Mouse (Mus musculus) splenic B cell, adult 2 months (primary cell): ENCODE data around the gene Smyd3.
A peak's percentile ranks its signal among the peaks of the same experiment; 100 is the strongest.
"Not testable (repeated sequence)": the region's sequence is repeated elsewhere in the genome, so short reads cannot be mapped to it uniquely, and the experiment has no call there.

ENCODE experiments used
- DNase-seq: peaks from one replicate; pipeline ENCODE4 v3.0.0-alpha.2; 2011; ENCODE audit warnings: low read depth, low spot score
- H3K27me3 ChIP-seq: 2 replicates; pipeline ENCODE4 v1.6.1; 2012; ENCODE audit warnings: mild to moderate bottlenecking, low read length, moderate library complexity, mixed read lengths; ENCODE audit not compliant: control insufficient read depth, poor library complexity, insufficient read depth, severe bottlenecking
- H3K36me3 ChIP-seq: 2 replicates; pipeline ENCODE4 v1.6.1; 2012; ENCODE audit warnings: mild to moderate bottlenecking, low read length, moderate library complexity, mixed read lengths; ENCODE audit not compliant: control insufficient read depth, poor library complexity, insufficient read depth, severe bottlenecking

The Smyd3 gene

DNA sequence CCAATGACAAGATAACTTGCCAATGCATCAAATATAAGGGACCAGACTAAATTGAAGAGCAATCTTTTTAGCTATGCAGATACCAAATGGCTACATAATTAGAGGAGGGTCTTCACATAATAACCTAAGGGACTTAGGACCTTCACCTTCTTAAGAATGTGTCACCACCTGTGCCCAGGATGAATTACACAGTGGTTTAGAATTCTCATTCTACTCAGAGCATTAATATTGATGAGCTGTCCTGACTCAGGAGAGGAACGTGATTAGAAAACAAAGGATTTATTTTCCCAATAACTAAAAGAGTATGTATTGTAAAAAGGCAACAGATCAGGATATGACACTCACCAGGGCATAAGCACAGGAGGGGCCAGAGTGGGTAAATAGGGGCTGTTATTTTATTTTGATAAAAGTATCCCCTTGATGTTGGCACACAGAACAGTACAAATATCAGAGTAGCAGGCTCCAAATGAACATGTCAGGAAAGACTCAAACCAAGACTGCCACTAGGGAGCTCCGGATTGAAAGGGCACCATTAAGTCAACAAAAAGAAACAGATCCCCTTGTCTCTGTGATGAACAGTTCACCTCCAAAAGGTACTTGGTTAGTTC lies 172.4 kb downstream of the Smyd3 start:
- Histone ChIP-seq H3K27me3 (no peaks in the 10 kb centered on the region), H3K36me3 (no peaks in the 10 kb centered on the region)
- no peak for DNase-seq

- DNase-seq: no peak
- Histone ChIP-seq H3K27me3 (no peaks in the 10 kb centered on the region), H3K36me3 (no peaks in the 10 kb centered on the region)
Measured at GRCm38 (mm10) chr1:179343426-179343825, 174.4 kb downstream of the Smyd3 start.

- no peaks in the 10 kb centered on the region for H3K27me3 ChIP-seq
- no peaks in the 10 kb centered on the region for H3K36me3 ChIP-seq
- DNase-seq: no peak
Measured at GRCm38 (mm10) chr1:179341589-179341988, 176.3 kb downstream of the Smyd3 start.

DNA sequence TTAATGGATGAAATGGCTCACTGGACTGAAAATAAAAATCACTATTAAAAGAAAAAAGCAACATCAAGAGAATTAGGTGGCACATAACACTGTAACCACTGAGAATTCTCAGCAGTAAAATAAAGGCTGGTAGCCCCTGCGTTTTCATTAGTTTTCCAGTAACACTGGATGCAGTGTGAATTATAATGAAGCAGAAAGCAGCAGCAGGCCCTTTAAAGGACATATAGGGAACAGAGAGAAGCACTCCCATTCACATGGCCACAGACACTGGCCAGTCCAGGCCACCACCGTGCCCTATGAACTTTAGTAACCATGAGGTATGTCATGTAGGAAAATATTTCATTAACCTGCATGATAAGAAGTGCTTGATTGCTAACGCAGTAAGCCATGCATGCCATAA lies 178.8 kb downstream of the Smyd3 start:
- H3K27me3 ChIP-seq: no peaks in the 10 kb centered on the region
- DNase-seq: no peak
- H3K36me3 ChIP-seq: no peaks in the 10 kb centered on the region

GRCm38 (mm10) chr1:179337529-179337928 lies 180.3 kb downstream of the Smyd3 start:
- no peak for DNase-seq
- no peaks in the 10 kb centered on the region for H3K27me3 ChIP-seq
- H3K36me3 ChIP-seq: no peaks in the 10 kb centered on the region

DNA sequence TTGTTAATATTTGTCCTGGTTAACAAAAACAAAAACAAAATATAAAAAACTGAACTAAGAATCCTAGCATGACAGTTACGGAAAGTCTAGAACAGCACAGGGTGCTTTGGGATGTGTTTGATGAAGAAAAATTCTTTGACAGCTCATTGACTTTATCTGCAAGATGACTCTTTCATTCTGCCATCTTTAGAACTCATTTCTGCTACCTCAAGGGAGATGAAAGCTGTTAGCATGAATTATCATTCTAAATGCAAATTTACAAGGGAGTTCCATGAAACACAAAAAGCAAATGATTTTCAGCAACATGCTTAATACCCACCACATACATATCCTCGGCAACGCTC lies 190.9 kb downstream of the Smyd3 start:
- Histone ChIP-seq H3K27me3 (no peaks in the 10 kb centered on the region), H3K36me3 (no peaks in the 10 kb centered on the region)
- no peak for DNase-seq

DNA sequence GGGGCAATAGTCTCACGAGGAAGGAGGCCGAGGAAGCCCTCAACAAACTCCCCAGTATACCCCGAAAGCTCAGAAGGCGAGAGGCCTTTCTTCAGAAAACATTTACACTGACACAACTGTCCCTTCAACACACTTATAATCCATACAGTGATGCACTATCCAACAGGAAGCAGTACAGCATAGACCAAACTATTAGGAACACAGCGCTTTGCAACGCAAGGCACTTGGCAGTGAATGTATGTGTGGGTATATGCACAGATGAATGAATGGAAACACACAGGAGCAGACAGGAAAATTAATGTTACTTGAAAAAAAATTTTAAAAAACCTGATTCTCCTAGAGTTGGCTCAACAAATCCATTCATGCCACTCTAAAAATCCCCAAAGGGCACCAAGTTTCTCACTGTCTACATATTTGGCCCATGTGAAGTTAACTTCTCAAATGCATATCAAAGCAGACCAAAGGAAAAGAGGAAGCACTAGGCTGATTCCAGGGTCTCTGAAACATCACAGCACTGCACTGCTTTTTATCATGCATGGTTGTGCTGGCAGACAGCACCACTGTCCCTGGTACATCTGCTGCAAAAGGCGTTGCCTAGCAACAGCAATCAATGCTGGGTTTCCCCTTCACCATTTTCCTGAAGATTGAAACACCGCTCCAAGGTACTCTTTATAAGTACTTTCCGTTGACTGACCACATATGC lies 191.4 kb downstream of the Smyd3 start:
- H3K27me3 ChIP-seq: no peaks in the 10 kb centered on the region
- no peak for DNase-seq
- no peaks in the 10 kb centered on the region for H3K36me3 ChIP-seq

DNA sequence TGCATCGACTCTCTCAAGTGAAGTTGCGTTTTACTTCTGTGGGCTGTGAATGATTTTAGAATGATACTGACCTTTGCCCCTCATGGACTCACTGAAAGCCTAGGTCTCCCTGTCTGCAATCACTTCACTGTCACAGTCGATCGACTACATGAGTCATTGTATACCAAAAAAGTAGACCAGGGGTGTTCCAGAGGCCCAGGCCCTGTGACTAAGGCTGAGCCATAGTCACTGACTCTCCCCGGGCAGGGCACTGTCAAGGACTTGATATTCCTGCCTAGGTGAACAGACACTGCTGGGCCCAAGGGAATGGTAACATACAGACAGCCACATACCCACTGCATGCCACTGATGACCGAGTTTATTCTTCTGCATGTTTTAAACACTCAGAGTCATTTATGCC lies 193.6 kb downstream of the Smyd3 start:
- Histone ChIP-seq H3K36me3 (no peaks in the 10 kb centered on the region), H3K27me3 (no peaks in the 10 kb centered on the region)
- DNase-seq: no peak

DNA sequence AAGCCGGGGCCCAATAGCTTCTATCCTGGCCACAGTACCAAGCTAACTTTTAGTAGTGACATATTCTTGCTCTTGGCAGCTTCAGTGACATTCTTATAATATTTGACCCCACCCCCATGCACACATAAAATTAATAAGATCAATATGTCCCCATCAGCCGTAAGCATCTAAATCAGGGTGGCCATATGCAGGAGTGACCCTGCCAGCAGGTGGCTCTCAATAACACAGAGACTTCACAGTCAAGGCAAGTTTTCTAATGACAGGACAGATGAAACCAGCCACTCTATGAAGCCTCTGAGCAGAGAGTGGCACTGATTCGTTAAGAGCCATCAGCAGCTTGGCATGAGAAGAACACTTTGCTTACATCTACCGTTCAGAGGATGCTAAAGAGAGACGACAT lies 204.2 kb downstream of the Smyd3 start:
- Histone ChIP-seq H3K27me3 (no peaks in the 10 kb centered on the region), H3K36me3 (peaks cover 2% of the 10 kb centered on the region; the same call in 1 of the 2 replicates)
- DNase-seq: no peak

DNA sequence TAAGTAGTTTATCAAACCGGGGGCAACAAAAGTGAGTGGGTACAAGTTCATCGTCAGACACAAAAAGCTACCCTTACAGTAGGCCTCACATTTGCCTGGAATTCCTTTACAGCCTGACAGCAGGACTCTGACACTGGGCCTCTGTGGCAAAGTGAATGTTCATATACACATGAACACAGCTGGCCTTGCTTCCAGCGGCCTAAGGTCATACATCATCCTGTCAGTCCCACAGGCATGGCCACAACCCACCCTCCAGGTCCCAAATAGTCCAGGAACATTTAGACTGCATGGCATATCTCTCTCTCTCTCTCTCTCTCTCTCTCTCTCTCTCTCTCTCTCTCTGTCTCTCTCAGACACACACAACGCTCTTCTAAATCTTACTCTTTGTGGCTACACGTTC lies 208.4 kb downstream of the Smyd3 start:
- H3K27me3 ChIP-seq: no peaks in the 10 kb centered on the region
- H3K36me3 ChIP-seq: peaks cover 2% of the 10 kb centered on the region; the same call in 1 of the 2 replicates

DNA sequence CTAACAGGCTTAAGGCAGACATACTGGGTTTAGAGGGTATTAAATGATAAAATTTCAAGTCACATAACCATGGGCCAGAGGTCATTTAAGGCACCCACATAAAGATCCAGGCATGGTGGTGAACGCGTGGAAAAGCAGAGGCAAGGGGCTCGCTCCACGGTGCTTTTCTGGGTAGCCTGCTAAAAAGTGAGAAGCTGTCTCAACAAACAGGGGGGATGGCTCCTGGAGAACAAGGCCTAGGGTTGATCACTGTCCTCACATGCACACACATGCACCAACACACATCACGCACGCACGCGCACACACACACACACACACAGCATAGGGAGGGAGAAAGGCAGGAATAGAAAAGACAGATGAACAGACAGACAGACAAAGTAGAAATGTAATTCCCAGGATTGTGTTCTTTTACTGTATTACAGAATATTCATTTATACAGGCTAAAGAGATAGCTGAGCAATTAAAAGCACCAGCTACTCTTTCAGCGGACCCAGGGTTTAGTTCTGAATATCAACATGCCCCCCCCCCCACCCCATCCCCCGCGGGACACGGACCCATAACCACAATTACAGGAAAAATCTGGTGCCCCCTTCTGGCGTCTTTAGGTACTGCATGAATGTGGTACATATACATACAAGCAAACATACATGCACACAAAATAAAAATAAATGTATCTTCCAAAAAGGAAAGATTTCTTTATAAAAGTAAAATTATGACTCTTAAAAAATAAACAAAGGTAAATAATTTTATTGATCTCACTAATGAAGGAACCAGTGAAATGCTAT lies 215.2 kb downstream of the Smyd3 start:
- Histone ChIP-seq H3K27me3 (no peaks in the 10 kb centered on the region), H3K36me3 (no peaks in the 10 kb centered on the region; the same call in 1 of the 2 replicates)
- DNase-seq: peak; percentile 6

More for the DNA sequence above, 208.4 kb downstream of the Smyd3 start:
- no peak for DNase-seq

GRCm38 (mm10) chr1:179295626-179296025 lies 222.2 kb downstream of the Smyd3 start:
- DNase-seq: no peak
- no peaks in the 10 kb centered on the region for H3K36me3 ChIP-seq
- no peaks in the 10 kb centered on the region for H3K27me3 ChIP-seq

DNA sequence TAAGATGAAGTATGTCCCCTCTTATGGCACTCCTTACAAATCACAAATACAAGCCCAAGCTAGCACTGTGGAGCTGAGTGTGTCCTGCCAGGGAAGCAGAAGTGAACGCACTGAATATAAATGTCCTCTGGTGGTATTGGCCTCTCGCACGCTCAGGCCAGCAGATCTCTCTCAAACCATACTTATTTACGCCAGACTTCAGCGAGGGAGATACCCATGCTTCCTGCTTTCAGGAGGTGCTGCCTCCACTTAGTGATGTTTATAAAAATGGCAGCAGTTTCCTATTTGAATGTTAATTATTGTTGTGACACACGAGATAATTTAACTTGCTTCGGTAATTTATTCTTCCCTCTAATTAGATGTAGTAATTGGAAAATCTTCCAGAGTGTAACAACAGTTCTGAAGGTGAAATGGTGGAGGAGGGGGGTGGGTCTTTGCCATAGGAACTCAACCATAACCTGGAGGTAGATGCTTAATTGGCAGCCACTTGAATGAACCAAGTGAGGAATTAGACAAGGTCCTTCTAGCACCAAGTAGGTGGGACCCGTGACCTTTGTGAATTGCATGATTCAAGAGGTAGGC lies 224.0 kb downstream of the Smyd3 start:
- no peaks in the 10 kb centered on the region for H3K27me3 ChIP-seq
- DNase-seq: no peak
- no peaks in the 10 kb centered on the region for H3K36me3 ChIP-seq

DNA sequence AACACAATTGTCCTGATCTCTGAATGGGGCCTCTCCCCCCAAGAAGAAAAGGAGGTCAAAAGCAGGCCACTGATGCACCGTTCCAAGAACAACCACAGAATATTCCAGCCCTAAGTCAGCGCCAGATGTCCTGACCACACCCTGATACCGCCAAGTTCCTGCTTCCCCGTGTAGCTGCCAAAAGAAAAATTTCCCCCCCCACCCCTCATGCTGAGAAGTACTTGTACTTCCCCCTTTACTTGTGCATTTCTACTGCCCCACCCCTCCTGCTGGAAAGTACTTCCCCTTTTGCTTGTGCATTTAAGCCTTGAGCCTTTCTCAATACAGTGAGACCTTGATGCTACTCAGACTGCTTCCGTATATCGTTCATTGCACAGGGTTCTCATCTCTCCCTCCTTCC lies 227.7 kb downstream of the Smyd3 start:
- DNase-seq: peak; percentile 6

GRCm38 (mm10) chr1:179289744-179290143 lies 228.1 kb downstream of the Smyd3 start:
- Histone ChIP-seq H3K27me3 (no peaks in the 10 kb centered on the region), H3K36me3 (no peaks in the 10 kb centered on the region)
- DNase-seq: no peak

More for the DNA sequence above, 227.7 kb downstream of the Smyd3 start:
- H3K27me3 ChIP-seq, H3K36me3 ChIP-seq: not testable (repeated sequence)
